Mouse (Mus musculus): ENCODE data around the gene Plekhh1. TPM values are rescaled to one million over a fixed set of nuclear protein-coding genes. Genes with fewer than 3 reads are reported as not detected.

The Plekhh1 gene
- polyA plus RNA-seq (2017; shearing (Covaris generic)), result 0.12 TPM

GRCm38 (mm10) chr12:79028911-79029861 is at the start of gene Plekhh1:
Gene Plekhh1 (plus strand): TSS chr12:79029163.

GRCm38 (mm10) chr12:79007126-79007753 is 21.7 kb upstream of the Plekhh1 start, which contains the start of gene Tmem229b:
Gene Tmem229b (minus strand): TSS chr12:79007627.

GRCm38 (mm10) chr12:79089182-79089812 is 60.3 kb downstream of the Plekhh1 start, which contains the start of gene Pigh:
Gene Pigh (minus strand): TSS chr12:79089651.

GRCm38 (mm10) chr12:79130299-79131177 is 101.6 kb downstream of the Plekhh1 start, which contains the start of gene Arg2:
Gene Arg2 (plus strand): TSS chr12:79130777.

Other genes with a start within 250 kb of the Plekhh1 start
- gene Atp6v1d, start 167.5 kb upstream of the Plekhh1 start, polyA plus RNA-seq (2017; shearing (Covaris generic)), result 91.7 TPM
- 181 TPM for gene Eif2s1, start 167.3 kb upstream of the Plekhh1 start, polyA plus RNA-seq (2017; shearing (Covaris generic))
- 0.56 TPM for gene Plek2, start 122.2 kb upstream of the Plekhh1 start, polyA plus RNA-seq (2017; shearing (Covaris generic))
- gene Tmem229b, start 21.5 kb upstream of the Plekhh1 start, polyA plus RNA-seq (2017; shearing (Covaris generic)), result 13.4 TPM
- 5.9 TPM for gene Pigh, start 60.5 kb downstream of the Plekhh1 start, polyA plus RNA-seq (2017; shearing (Covaris generic))
- gene Arg2, start 101.6 kb downstream of the Plekhh1 start, polyA plus RNA-seq (2017; shearing (Covaris generic)), result 0.62 TPM
- gene Vti1b, start 143.5 kb downstream of the Plekhh1 start, polyA plus RNA-seq (2017; shearing (Covaris generic)), result 115 TPM
- 20.2 TPM for gene Rdh11, start 163.1 kb downstream of the Plekhh1 start, polyA plus RNA-seq (2017; shearing (Covaris generic))
- gene Rdh12, start 179.8 kb downstream of the Plekhh1 start, polyA plus RNA-seq (2017; shearing (Covaris generic)), result 7.3 TPM